Mouse (Mus musculus) neural tube, embryonic 14.5 days (tissue): ENCODE data around the gene Fam126a. TPM values are rescaled to one million over a fixed set of nuclear protein-coding genes. Genes with fewer than 3 reads are reported as not detected.
"Not testable (repeated sequence)": the region's sequence is repeated elsewhere in the genome, so short reads cannot be mapped to it uniquely, and the experiment has no call there.

Experiments used
- ATAC-seq: fragments of 200-750 bp; cut with Nextera tagmentation; 2 replicates; pipeline ENCODE4 v1.8.0; 2017; ENCODE audit warnings: low read depth, mild to moderate bottlenecking, moderate TSS enrichment, moderate library complexity
- H3K27ac ChIP-seq: fragments of 300-500 bp; sonication (generic); 2 replicates; pipeline ENCODE4 v1.5.1; 2014; ENCODE audit warnings: low read depth, mild to moderate bottlenecking, control low read depth, low read length, moderate library complexity, mixed read lengths
- H3K27me3 ChIP-seq: fragments of 300-500 bp; sonication (generic); 2 replicates; pipeline ENCODE4 v1.6.1; 2014; ENCODE audit warnings: low read length; ENCODE audit not compliant: control insufficient read depth, insufficient read depth
- H3K36me3 ChIP-seq: fragments of 300-500 bp; sonication (generic); 2 replicates; pipeline ENCODE4 v1.6.1; 2014; ENCODE audit warnings: low read length, mixed read lengths; ENCODE audit not compliant: control insufficient read depth, insufficient read depth
- H3K4me1 ChIP-seq: fragments of 300-500 bp; sonication (generic); 2 replicates; pipeline ENCODE4 v1.6.1; 2014; ENCODE audit warnings: low read length; ENCODE audit not compliant: control insufficient read depth, insufficient read depth
- H3K4me2 ChIP-seq: fragments of 300-500 bp; sonication (generic); 2 replicates; pipeline ENCODE4 v1.6.1; 2014; ENCODE audit warnings: mild to moderate bottlenecking, low read depth, low read length, control low read depth
- H3K4me3 ChIP-seq: fragments of 300-500 bp; sonication (generic); 2 replicates; pipeline ENCODE4 v1.5.1; 2014; ENCODE audit warnings: low read depth, low read length, control low read depth, mixed read lengths
- H3K9ac ChIP-seq: fragments of 300-500 bp; sonication (generic); replicated peaks from 2 replicates; pipeline ENCODE4 v1.6.1; 2014; ENCODE audit warnings: low read depth, mild to moderate bottlenecking, control low read depth, low read length, mixed read lengths
- H3K9me3 ChIP-seq: fragments of 300-500 bp; sonication (generic); 2 replicates; pipeline ENCODE4 v1.6.1; 2016; ENCODE audit warnings: low read length; ENCODE audit not compliant: control insufficient read depth
- WGBS: fragments of 180-500 bp; shearing (Covaris S2); extraction: QIAGEN DNeasy Blood & Tissue Kit; methylation state at CpG from one replicate; pipeline ENCODE4 v1.1.7; 2014; 5-methylcytosine and 5-hydroxymethylcytosine counted together
- polyA plus RNA-seq: library from polyadenylated mRNA; unstranded; fragments of >200 nt; fragmentation: Nextera tagmentation; extraction: Ambion mirVana; gene quantifications from 2 replicates; pipeline ENCODE4 v1.2.1, GENCODE M21; 2014

Fam126a gene
- polyA plus RNA-seq, 1 experiment from 2014 or later = 31.1 TPM

GRCm38 (mm10) chr5:23872586-23872985 is 157.9 kb downstream of the Fam126a start:
- Histone ChIP-seq H3K4me2 (no peak overlapping the region), H3K36me3 (no peaks in the 10 kb centered on the region), H3K9ac (no peak overlapping the region), H3K27me3 (no peaks in the 10 kb centered on the region), H3K27ac (no peak overlapping the region), H3K4me3 (no peak overlapping the region), H3K4me1 (no peaks in the 10 kb centered on the region), H3K9me3 (no peaks in the 10 kb centered on the region)
- ATAC-seq = no peak
- 94% methylated on average over 6 of the region's 6 CpGs for WGBS

DNA sequence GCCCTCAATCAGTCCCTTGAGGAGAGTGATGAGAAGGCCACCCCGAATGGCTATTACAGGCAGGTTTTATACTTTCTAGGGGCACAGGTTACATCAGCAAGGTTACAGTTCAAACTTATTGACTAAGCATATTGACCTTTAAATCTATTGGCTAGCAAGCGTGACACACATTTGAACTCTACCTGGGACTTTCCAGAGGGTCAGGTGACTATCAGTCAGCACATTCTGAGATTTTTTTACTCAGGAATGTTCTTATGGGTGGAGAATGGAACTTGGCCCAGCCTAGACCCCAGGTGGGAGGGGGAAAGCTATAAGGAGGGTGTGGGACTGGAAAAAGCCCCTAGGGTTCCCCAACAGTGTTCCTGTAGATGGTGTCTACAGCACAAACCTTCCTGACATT is 159.2 kb downstream of the Fam126a start:
- WGBS = 84% methylated on average over 2 of the region's 2 CpGs
- H3K27ac ChIP-seq, H3K9ac ChIP-seq, H3K4me2 ChIP-seq, H3K36me3 ChIP-seq, H3K4me3 ChIP-seq, H3K27me3 ChIP-seq, H3K9me3 ChIP-seq, H3K4me1 ChIP-seq, ATAC-seq: not testable (repeated sequence)

- H3K4me1 ChIP-seq = no peaks in the 10 kb centered on the region
- no peak for ATAC-seq
- H3K4me2 ChIP-seq = no peak overlapping the region
- H3K9ac ChIP-seq = no peak overlapping the region
- H3K4me3 ChIP-seq = no peak overlapping the region
- H3K9me3 ChIP-seq = no peaks in the 10 kb centered on the region
- H3K36me3 ChIP-seq = no peaks in the 10 kb centered on the region
- no peaks in the 10 kb centered on the region for H3K27me3 ChIP-seq
- 77% methylated on average over 5 of the region's 5 CpGs for WGBS
- H3K27ac ChIP-seq = no peak overlapping the region
Observed at GRCm38 (mm10) chr5:23865941-23866340, 164.5 kb downstream of the Fam126a start.

Other genes starting within 250 kb of the Fam126a start
- 19.1 and 22.4 TPM in 2 replicates for gene Pus7, start 247.0 kb downstream of the Fam126a start, polyA plus RNA-seq
- gene Rint1, start 243.0 kb downstream of the Fam126a start, polyA plus RNA-seq = 27.5 and 31.1 TPM in 2 replicates
- 79.4 and 81.1 TPM in 2 replicates for gene Tomm7, start 186.5 kb downstream of the Fam126a start, polyA plus RNA-seq
- gene Klhl7, start 69.9 kb upstream of the Fam126a start, polyA plus RNA-seq = 156 and 162 TPM in 2 replicates
- gene Nupl2, start 134.3 kb upstream of the Fam126a start, polyA plus RNA-seq = 16.7 and 17.1 TPM in 2 replicates